Mouse (Mus musculus) thymus, adult 2 months (tissue): Measurements from ENCODE around the gene Rhbdf2. TPM values are rescaled to one million over a fixed set of nuclear protein-coding genes. Genes with fewer than 3 reads are reported as not detected.

Experiments used
- DNase-seq: peaks from one replicate; pipeline ENCODE4 v3.0.0; 2021
- H3K27ac ChIP-seq: fragments of 200-500 bp; 2 replicates; pipeline ENCODE4 v1.5.1; 2012; ENCODE audit warnings: low read length, control low read depth; ENCODE audit not compliant: control insufficient read depth, insufficient read depth
- H3K27me3 ChIP-seq: fragments of 200-500 bp; 2 replicates; pipeline ENCODE4 v1.6.1; 2012; ENCODE audit warnings: mild to moderate bottlenecking, low read length, moderate library complexity, mixed read lengths; ENCODE audit not compliant: control insufficient read depth, insufficient read depth
- H3K36me3 ChIP-seq: fragments of 200-500 bp; 2 replicates; pipeline ENCODE4 v1.6.1; 2012; ENCODE audit warnings: mild to moderate bottlenecking, low read length, moderate library complexity; ENCODE audit not compliant: control insufficient read depth, insufficient read depth
- H3K4me1 ChIP-seq: fragments of 200-500 bp; replicated peaks from 2 replicates; pipeline ENCODE4 v1.6.1; 2012; ENCODE audit warnings: low read length; ENCODE audit not compliant: control insufficient read depth, insufficient read depth
- H3K4me3 ChIP-seq: fragments of 200-500 bp; 2 replicates; pipeline ENCODE4 v1.5.1; 2012; ENCODE audit warnings: mild to moderate bottlenecking, low read length, control low read depth, moderate library complexity; ENCODE audit not compliant: control insufficient read depth, insufficient read depth
- CTCF ChIP-seq: fragments of 200-500 bp; IDR thresholded peaks from 2 replicates; pipeline ENCODE4 v1.5.1; 2012; ENCODE audit warnings: mild to moderate bottlenecking, control low read depth, low read length, moderate library complexity, borderline replicate concordance; ENCODE audit not compliant: control insufficient read depth, poor library complexity, insufficient read depth; ENCODE audit errors: extremely low read depth
- POLR2A ChIP-seq: fragments of 200-500 bp; IDR thresholded peaks from 2 replicates; pipeline ENCODE4 v1.6.1; 2012; ENCODE audit warnings: mild to moderate bottlenecking, low read length, control low read depth, moderate library complexity; ENCODE audit not compliant: control insufficient read depth, poor library complexity, insufficient read depth; ENCODE audit errors: extremely low read depth
- WGBS: fragments of 180-500 bp; shearing (Covaris S2); methylation state at CpG from one replicate; pipeline ENCODE4 v1.1.7; 2018; 5-methylcytosine and 5-hydroxymethylcytosine counted together
- polyA plus RNA-seq: library from polyadenylated mRNA; depleted of rRNA; stranded (reverse); fragments of >200 nt; gene quantifications from 2 replicates; pipeline ENCODE4 v1.2.3, GENCODE M21; 2012; rRNA removed

The Rhbdf2 gene
- polyA plus RNA-seq, 1 experiment = 44.4 TPM

DNA sequence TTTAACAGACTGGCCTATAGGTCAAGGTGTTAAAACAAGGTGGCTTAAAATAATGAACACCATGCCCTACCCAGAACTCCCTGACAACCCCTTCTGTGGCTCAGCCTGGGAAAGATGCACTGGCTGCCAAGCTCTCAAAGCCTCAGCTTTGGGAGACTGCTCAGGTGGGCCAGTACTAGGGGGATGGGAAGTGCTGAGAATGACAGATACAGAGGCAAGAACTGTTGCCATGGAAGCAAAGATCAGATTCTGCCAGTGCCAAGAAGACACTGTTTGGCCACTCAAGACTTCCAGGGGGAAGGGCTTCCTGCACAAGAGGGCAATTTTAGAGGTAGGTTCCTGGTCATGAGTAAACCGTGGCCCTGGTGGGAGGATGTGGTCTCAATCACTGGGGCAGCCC, 71.2 kb downstream of the Rhbdf2 start:
- no peak for DNase-seq
- peaks cover 4% of the 10 kb centered on the region for H3K4me1 ChIP-seq
- no peaks in the 10 kb centered on the region for H3K27me3 ChIP-seq
- no peak overlapping the region for H3K4me3 ChIP-seq
- TF ChIP-seq POLR2A (no peak), CTCF (no peak)
- no peaks in the 10 kb centered on the region for H3K36me3 ChIP-seq
- H3K27ac ChIP-seq = no peak overlapping the region
- WGBS = 0% methylated on average over 1 of the region's 1 CpGs

GRCm38 (mm10) chr11:116554171-116554878, 72.5 kb downstream of the Rhbdf2 start:
- peaks cover 4% of the 10 kb centered on the region for H3K4me1 ChIP-seq
- H3K27me3 ChIP-seq = no peaks in the 10 kb centered on the region
- DNase-seq = peak; percentile 39
- no peak overlapping the region for H3K27ac ChIP-seq
- H3K36me3 ChIP-seq = no peaks in the 10 kb centered on the region
- 22% methylated on average over 12 of the region's 12 CpGs for WGBS
- no peak for TF ChIP-seq POLR2A
- TF ChIP-seq CTCF = peak; percentile 17; the same call in 1 of the 2 replicates
- H3K4me3 ChIP-seq = no peak overlapping the region

DNA sequence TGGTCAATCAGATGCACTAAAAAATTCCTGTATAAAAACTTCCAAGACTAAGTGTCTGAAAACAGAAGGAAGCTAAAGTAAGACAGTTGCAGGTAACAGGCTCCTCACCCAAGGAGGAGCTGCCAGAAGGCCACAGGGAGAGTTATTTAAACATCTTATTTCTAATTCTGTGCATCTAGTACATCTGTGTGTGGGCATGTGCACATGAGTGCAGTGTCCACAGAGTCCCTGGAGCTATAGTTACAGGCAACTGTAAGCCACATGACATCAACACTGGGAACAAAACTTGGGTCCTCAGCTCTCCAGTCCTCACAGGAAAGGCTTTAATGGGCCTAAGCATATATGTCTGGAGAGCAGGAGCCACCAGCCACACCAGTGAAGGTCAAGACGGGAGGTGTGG, 74.6 kb downstream of the Rhbdf2 start:
- 97% methylated on average over 1 of the region's 1 CpGs for WGBS
- H3K4me3 ChIP-seq = no peak overlapping the region
- H3K27ac ChIP-seq = no peak overlapping the region
- H3K36me3 ChIP-seq = no peaks in the 10 kb centered on the region
- TF ChIP-seq POLR2A (no peak), CTCF (no peak)
- no peaks in the 10 kb centered on the region for H3K27me3 ChIP-seq
- peaks cover 4% of the 10 kb centered on the region for H3K4me1 ChIP-seq
- DNase-seq = no peak

GRCm38 (mm10) chr11:116550748-116551147, 76.1 kb downstream of the Rhbdf2 start:
- Histone ChIP-seq H3K4me3 (no peak overlapping the region), H3K36me3 (no peaks in the 10 kb centered on the region), H3K4me1 (peaks cover 4% of the 10 kb centered on the region), H3K27me3 (no peaks in the 10 kb centered on the region), H3K27ac (no peak overlapping the region)
- WGBS = 88% methylated on average over 7 of the region's 7 CpGs
- TF ChIP-seq POLR2A = no peak
- no peak for TF ChIP-seq CTCF
- DNase-seq = no peak

GRCm38 (mm10) chr11:116549273-116550038, 77.4 kb downstream of the Rhbdf2 start:
- DNase-seq = no peak
- H3K4me3 ChIP-seq = no peak overlapping the region
- no peak for TF ChIP-seq CTCF
- TF ChIP-seq POLR2A = no peak
- peaks cover under 1% of the 10 kb centered on the region; the same call in 1 of the 2 replicates for H3K36me3 ChIP-seq
- WGBS = 76% methylated on average over 11 of the region's 11 CpGs
- H3K27ac ChIP-seq = no peak overlapping the region
- peaks cover 4% of the 10 kb centered on the region for H3K4me1 ChIP-seq
- H3K27me3 ChIP-seq = no peaks in the 10 kb centered on the region

DNA sequence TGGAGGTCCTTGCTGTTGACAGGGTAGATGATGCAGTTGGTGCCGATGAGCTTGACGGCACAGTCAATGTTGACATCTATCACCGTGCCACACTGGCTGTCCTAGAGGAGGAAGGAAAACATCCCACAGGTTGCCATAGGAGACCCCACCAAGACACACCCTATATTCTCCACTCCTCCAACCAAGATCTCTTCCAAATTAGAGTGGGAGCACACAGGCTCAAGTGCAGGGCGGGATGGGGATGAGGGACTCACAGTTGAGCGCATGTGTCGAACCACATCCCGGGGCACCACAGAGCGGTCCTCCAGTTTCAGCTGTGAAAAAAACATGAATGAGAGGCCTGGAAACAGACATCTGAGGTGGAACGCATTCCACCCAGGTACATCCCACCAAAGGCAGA, 78.0 kb downstream of the Rhbdf2 start:
- H3K4me1 ChIP-seq = no peaks in the 10 kb centered on the region
- H3K27ac ChIP-seq = no peak overlapping the region
- 98% methylated on average over 9 of the region's 9 CpGs for WGBS
- no peak for DNase-seq
- peaks cover 7% of the 10 kb centered on the region for H3K36me3 ChIP-seq
- no peak overlapping the region for H3K4me3 ChIP-seq
- no peaks in the 10 kb centered on the region for H3K27me3 ChIP-seq
- TF ChIP-seq POLR2A (no peak), CTCF (no peak)

Other genes starting within 250 kb of the Rhbdf2 start
- 98.7 and 119 TPM in 2 replicates for gene Rnf157, start 214.0 kb downstream of the Rhbdf2 start, polyA plus RNA-seq
- 558 and 566 TPM in 2 replicates for gene Ubald2, start 192.9 kb downstream of the Rhbdf2 start, polyA plus RNA-seq
- 0.19 and 0.24 TPM in 2 replicates for gene Qrich2, start 160.8 kb downstream of the Rhbdf2 start, polyA plus RNA-seq
- gene Prpsap1, start 132.8 kb downstream of the Rhbdf2 start, polyA plus RNA-seq = 86.0 and 132 TPM in 2 replicates
- gene Sphk1, start 96.1 kb downstream of the Rhbdf2 start, polyA plus RNA-seq = 12.9 and 15.7 TPM in 2 replicates
- 26.5 and 27.1 TPM in 2 replicates for gene Ube2o, start 45.6 kb downstream of the Rhbdf2 start, polyA plus RNA-seq
- gene Aanat, start 40.6 kb downstream of the Rhbdf2 start, polyA plus RNA-seq = not detected in 2 replicates
- gene Prcd, start 26.5 kb upstream of the Rhbdf2 start, polyA plus RNA-seq = 0.36 and 0.97 TPM in 2 replicates
- 9.4 and 14.0 TPM in 2 replicates for gene Cygb, start 27.3 kb upstream of the Rhbdf2 start, polyA plus RNA-seq
- 0.30 and 0.34 TPM in 2 replicates for gene St6galnac1, start 148.5 kb upstream of the Rhbdf2 start, polyA plus RNA-seq
- gene Mxra7, start 201.0 kb upstream of the Rhbdf2 start, polyA plus RNA-seq = 8.6 and 14.2 TPM in 2 replicates
- 69.9 and 82.6 TPM in 2 replicates for gene Mettl23, start 216.3 kb upstream of the Rhbdf2 start, polyA plus RNA-seq
- 37.3 and 46.3 TPM in 2 replicates for gene Jmjd6, start 216.4 kb upstream of the Rhbdf2 start, polyA plus RNA-seq
- gene Mfsd11, start 225.4 kb upstream of the Rhbdf2 start, polyA plus RNA-seq = 32.9 and 33.0 TPM in 2 replicates
- 1,171 and 1,772 TPM in 2 replicates for gene Srsf2, start 226.1 kb upstream of the Rhbdf2 start, polyA plus RNA-seq